Mouse (Mus musculus): ENCODE data around the gene Pou2f1.

- peak; percentile 65; the same call in 1 of the 2 replicates for TF ChIP-seq TCF12 (IDR thresholded peaks at IDR 0.05; ENCODE audit: low read depth, low read length)
- no peak for TF ChIP-seq USF1 (IDR thresholded peaks at IDR 0.05; ENCODE audit: low read depth, low read length)
- no peak for TF ChIP-seq SMC3 (IDR thresholded peaks at IDR 0.05; ENCODE audit: low read depth, low read length)
- no peak for TF ChIP-seq TBP (IDR thresholded peaks at IDR 0.05; ENCODE audit: low read depth, low read length)
- no peak for TF ChIP-seq CHD2 (IDR thresholded peaks at IDR 0.05; ENCODE audit: low read length)
- no peak for TF ChIP-seq CTCF (IDR thresholded peaks at IDR 0.05 in 2 of 3, conservative IDR thresholded peaks at IDR 0.05 in 1 of 3; ENCODE audit: control insufficient read depth in 1 of 3, insufficient read depth in 1 of 3, low read depth in 2 of 3, low read length in 3 of 3, poor library complexity in 1 of 3, severe bottlenecking in 1 of 3)
- TF ChIP-seq MAZ (IDR thresholded peaks at IDR 0.05; ENCODE audit: low read depth, low read length), result no peak
Observed at GRCm38 (mm10) chr1:165927507-165928279, 74.8 kb downstream of the Pou2f1 start.

Data from MEL (cell line).